ENCODE assay signal across 10 mouse cellular contexts in the genomic region with DNA sequence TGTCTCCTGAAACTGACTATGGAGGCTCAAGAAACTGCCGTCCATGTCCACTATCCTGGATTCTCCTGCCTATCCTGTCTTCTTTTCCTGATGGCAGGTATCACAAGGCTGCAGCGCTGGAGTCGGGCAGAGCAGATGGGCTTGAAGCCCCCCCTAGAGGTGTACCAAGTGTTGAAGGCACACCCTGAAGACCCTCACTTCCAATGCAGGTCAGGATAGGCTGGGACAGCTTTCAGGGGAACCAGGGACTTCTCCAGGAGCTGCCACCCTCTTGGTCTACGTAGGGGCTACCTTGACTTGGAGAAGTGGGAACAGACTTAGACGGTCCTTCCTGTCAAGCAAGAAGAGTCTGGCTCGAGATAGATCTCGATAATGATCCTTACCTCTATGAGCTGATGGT. TPM values are rescaled to one million over a fixed set of nuclear protein-coding genes. Genes with fewer than 3 reads are reported as not detected.
DNase-seq lines count a peak whose midpoint lies in the region; ATAC-seq and TF ChIP-seq lines count a peak whose summit lies in the region.
"Had no signal": no experiment of that assay in that cellular context is flagged by ENCODE, and none has a peak within 500 bp of the region (broad histone marks: within the 10 kb centered on the region; RNA-seq: fewer than 3 reads in every experiment).

No protein-coding gene starts in this region.

- 76% methylated on average over 7 of the region's 7 CpGs for WGBS in kidney, embryonic 14.5 days
- WGBS in embryonic facial prominence, embryonic 10.5 days: 81% methylated on average over 7 of the region's 7 CpGs
- 79% methylated on average over 7 of the region's 7 CpGs for WGBS in intestine, embryonic 14.5 days

- no peak for DNase-seq in kidney, adult 18-20 months
- DNase-seq in embryonic facial prominence, embryonic 10.5 days (ENCODE audit: low spot score): no peak
- no peak for DNase-seq in intestine, embryonic 14.5 days (ENCODE audit: low spot score)
- DNase-seq in frontal cortex, postnatal 25 days (ENCODE audit: low spot score in 2 of 2): no peak
- no peak for DNase-seq in layer of hippocampus, adult 8-10 months (ENCODE audit: low spot score in 2 of 2)
- no peak for DNase-seq in urinary bladder, postnatal 10 days (ENCODE audit: low spot score)
- DNase-seq: cerebellum, postnatal 25 days; kidney, postnatal 10 days had no signal

- no peak overlapping the region for H3K4me3 ChIP-seq in kidney, embryonic 14.5 days (ENCODE audit: low read length)
- peak overlapping the region; percentile 66 for H3K4me3 ChIP-seq in embryonic facial prominence, embryonic 10.5 days
- no peak overlapping the region for H3K4me3 ChIP-seq in intestine, embryonic 14.5 days (ENCODE audit: low read depth, low read length)
- peak overlapping the region; percentile 29 for H3K4me3 ChIP-seq in myocyte

- no peak for ATAC-seq in kidney, embryonic 14.5 days (ENCODE audit: low FRiP score, low TSS enrichment)
- no peak for ATAC-seq in intestine, embryonic 14.5 days (replicated peaks; ENCODE audit: low FRiP score, low TSS enrichment, low read depth)

- no peaks in the 10 kb centered on the region for H3K36me3 ChIP-seq in kidney, embryonic 14.5 days (ENCODE audit: control insufficient read depth, insufficient read depth, low read length)
- H3K36me3 ChIP-seq in embryonic facial prominence, embryonic 10.5 days (replicated peaks): no peaks in the 10 kb centered on the region
- no peaks in the 10 kb centered on the region for H3K36me3 ChIP-seq in intestine, embryonic 14.5 days (ENCODE audit: control insufficient read depth, insufficient read depth, low read length)
- H3K36me3 ChIP-seq in myocyte (ENCODE audit: control insufficient read depth, insufficient read depth): no peaks in the 10 kb centered on the region

- H3K9me3 ChIP-seq in kidney, embryonic 14.5 days (ENCODE audit: control insufficient read depth, low read length): no peaks in the 10 kb centered on the region
- no peaks in the 10 kb centered on the region for H3K9me3 ChIP-seq in embryonic facial prominence, embryonic 10.5 days
- no peaks in the 10 kb centered on the region for H3K9me3 ChIP-seq in intestine, embryonic 14.5 days (ENCODE audit: control insufficient read depth, low read length)

- peaks cover 8% of the 10 kb centered on the region for H3K79me2 ChIP-seq in myocyte (ENCODE audit: control insufficient read depth, insufficient read depth)

- peaks cover 23% of the 10 kb centered on the region for H3K4me1 ChIP-seq in kidney, embryonic 14.5 days (ENCODE audit: control insufficient read depth, insufficient read depth, low read length)
- H3K4me1 ChIP-seq in embryonic facial prominence, embryonic 10.5 days: peaks cover 50% of the 10 kb centered on the region
- H3K4me1 ChIP-seq in intestine, embryonic 14.5 days (replicated peaks; ENCODE audit: control insufficient read depth, insufficient read depth, low read length): peaks cover 21% of the 10 kb centered on the region

- peak overlapping the region; percentile 51; the same call in 1 of the 2 replicates for H3K4me2 ChIP-seq in kidney, embryonic 14.5 days (replicated peaks; ENCODE audit: low read depth, low read length)
- peak overlapping the region; percentile 66; the same call in 1 of the 2 replicates for H3K4me2 ChIP-seq in intestine, embryonic 14.5 days (ENCODE audit: low read length)
- H3K4me2 ChIP-seq in myocyte (ENCODE audit: low read depth): peak overlapping the region; percentile 98

- H3K27me3 ChIP-seq in kidney, embryonic 14.5 days (ENCODE audit: control insufficient read depth, insufficient read depth, low read length): no peaks in the 10 kb centered on the region
- peaks cover 25% of the 10 kb centered on the region for H3K27me3 ChIP-seq in embryonic facial prominence, embryonic 10.5 days (replicated peaks; ENCODE audit: low read depth, poor library complexity, severe bottlenecking)
- no peaks in the 10 kb centered on the region for H3K27me3 ChIP-seq in intestine, embryonic 14.5 days (replicated peaks; ENCODE audit: control insufficient read depth, insufficient read depth, low read length)
- no peaks in the 10 kb centered on the region for H3K27me3 ChIP-seq in myocyte (ENCODE audit: control insufficient read depth, insufficient read depth, insufficient read length)

- no peak overlapping the region for H3ac ChIP-seq in myocyte (ENCODE audit: control insufficient read depth, insufficient read length)

- H3K9ac ChIP-seq in kidney, embryonic 14.5 days (ENCODE audit: low read depth, low read length): 0 out of 2 replicates have a peak overlapping the region, but pooled peaks have one; percentile 32
- H3K9ac ChIP-seq in intestine, embryonic 14.5 days (ENCODE audit: low read length): 0 out of 2 replicates have a peak overlapping the region, but pooled peaks have one; percentile 48

- no peak overlapping the region for H3K27ac ChIP-seq in kidney, embryonic 14.5 days (ENCODE audit: low read depth, low read length)
- H3K27ac ChIP-seq in embryonic facial prominence, embryonic 10.5 days (replicated peaks): 0 out of 2 replicates have a peak overlapping the region, but pooled peaks have one; percentile 78
- H3K27ac ChIP-seq in intestine, embryonic 14.5 days (ENCODE audit: low read depth): no peak overlapping the region

- no peak for TF ChIP-seq POLR2A in myocyte (IDR thresholded peaks at IDR 0.05; ENCODE audit: insufficient read length, low read depth)

TF ChIP-seq in myocyte, 11 proteins besides CTCF, POLR2A, EP300 and RAD21:
- TF ChIP-seq TCF3 (IDR thresholded peaks at IDR 0.05; ENCODE audit: insufficient read length, low read depth) (no peak), USF1 (IDR thresholded peaks at IDR 0.05; ENCODE audit: low read depth) (no peak), TCF12 (IDR thresholded peaks at IDR 0.05; ENCODE audit: insufficient read depth, poor library complexity, severe bottlenecking) (no peak), SRF (IDR thresholded peaks at IDR 0.05; ENCODE audit: control insufficient read depth, insufficient read length, low read depth) (no peak)
TF ChIP-seq in myocyte: peak in this region for 0.

RNA-seq across cellular contexts. Expression of a gene that starts 1.0 kb away (rescaled TPM):
- 26.4 and 28.2 TPM in 2 replicates for polyA plus RNA-seq in kidney, embryonic 14.5 days (2014; fragmentation: Nextera tagmentation; extraction: Ambion mirVana)
- 13.7 and 15.1 TPM in 2 replicates for polyA plus RNA-seq in embryonic facial prominence, embryonic 10.5 days (2016; fragmentation: Nextera tagmentation; extraction: Ambion mirVana)
- polyA plus RNA-seq in intestine, embryonic 14.5 days (2014; fragmentation: Nextera tagmentation; extraction: Ambion mirVana): 30.8 and 30.9 TPM in 2 replicates
- 166 TPM for polyA plus RNA-seq in myocyte (2012; fragmentation: generic; extraction: Trizol)
- 10 to 100 TPM; 13.3 to 25.1 (median 18.5) TPM for total RNA-seq in layer of hippocampus, adult 8-10 months (2022)

RNA-seq across cellular contexts. Expression of a gene that starts 18.5 kb away (rescaled TPM):
- polyA plus RNA-seq in kidney, embryonic 14.5 days (2014; fragmentation: Nextera tagmentation; extraction: Ambion mirVana): not detected in 2 replicates
- polyA plus RNA-seq in embryonic facial prominence, embryonic 10.5 days (2016; fragmentation: Nextera tagmentation; extraction: Ambion mirVana): not detected in 2 replicates
- not detected in 2 replicates for polyA plus RNA-seq in intestine, embryonic 14.5 days (2014; fragmentation: Nextera tagmentation; extraction: Ambion mirVana)
- polyA plus RNA-seq in myocyte (2012; fragmentation: generic; extraction: Trizol): not detected
- not detected for total RNA-seq in layer of hippocampus, adult 8-10 months (2022)

RNA-seq across cellular contexts. Expression of a gene that starts 18.6 kb away (rescaled TPM):
- polyA plus RNA-seq in kidney, embryonic 14.5 days (2014; fragmentation: Nextera tagmentation; extraction: Ambion mirVana): 5.7 and 5.9 TPM in 2 replicates
- 2.8 and 3.3 TPM in 2 replicates for polyA plus RNA-seq in embryonic facial prominence, embryonic 10.5 days (2016; fragmentation: Nextera tagmentation; extraction: Ambion mirVana)
- 6.9 and 7.5 TPM in 2 replicates for polyA plus RNA-seq in intestine, embryonic 14.5 days (2014; fragmentation: Nextera tagmentation; extraction: Ambion mirVana)
- polyA plus RNA-seq in myocyte (2012; fragmentation: generic; extraction: Trizol): 11.5 TPM
- total RNA-seq in layer of hippocampus, adult 8-10 months (2022): 1 to 10 TPM in 3 of 4 experiments, under 1 TPM in 1; 0.70 to 3.3 (median 1.9) TPM

RNA-seq across cellular contexts. Expression of a gene that starts 31.2 kb away (rescaled TPM):
- 34.7 and 39.5 TPM in 2 replicates for polyA plus RNA-seq in kidney, embryonic 14.5 days (2014; fragmentation: Nextera tagmentation; extraction: Ambion mirVana)
- polyA plus RNA-seq in embryonic facial prominence, embryonic 10.5 days (2016; fragmentation: Nextera tagmentation; extraction: Ambion mirVana): 58.1 and 58.2 TPM in 2 replicates
- 33.2 and 38.3 TPM in 2 replicates for polyA plus RNA-seq in intestine, embryonic 14.5 days (2014; fragmentation: Nextera tagmentation; extraction: Ambion mirVana)
- polyA plus RNA-seq in myocyte (2012; fragmentation: generic; extraction: Trizol): 16.7 TPM
- 10 to 100 TPM in 2 of 4 experiments, 1 to 10 TPM in 2; 8.7 to 11.6 (median 9.7) TPM for total RNA-seq in layer of hippocampus, adult 8-10 months (2022)

RNA-seq across cellular contexts. Expression of a gene that starts 36.3 kb away (rescaled TPM):
- polyA plus RNA-seq in kidney, embryonic 14.5 days (2014; fragmentation: Nextera tagmentation; extraction: Ambion mirVana): 10.7 and 13.0 TPM in 2 replicates
- polyA plus RNA-seq in embryonic facial prominence, embryonic 10.5 days (2016; fragmentation: Nextera tagmentation; extraction: Ambion mirVana): 4.2 and 4.5 TPM in 2 replicates
- 21.7 and 25.4 TPM in 2 replicates for polyA plus RNA-seq in intestine, embryonic 14.5 days (2014; fragmentation: Nextera tagmentation; extraction: Ambion mirVana)
- polyA plus RNA-seq in myocyte (2012; fragmentation: generic; extraction: Trizol): 0.17 TPM
- 10 to 100 TPM; 64.8 to 79.5 (median 68.0) TPM for total RNA-seq in layer of hippocampus, adult 8-10 months (2022)

Comparison
In these comparisons a context has a peak if more than half of its experiments do, and no peak if none do; other contexts are left out.
1. H3K4me3 ChIP-seq: peak in embryonic facial prominence, embryonic 10.5 days (single experiment) and myocyte (single experiment); none in kidney, embryonic 14.5 days (single experiment) and intestine, embryonic 14.5 days (single experiment).
2. Peak in every context shown above with its lines, with median percentiles within 50 percentile points of each other: H3K4me2 ChIP-seq.